Mouse (Mus musculus) monocyte, adult 5-6 weeks (primary cell): Measurements from ENCODE around the gene Plek2. TPM values are rescaled to one million over a fixed set of nuclear protein-coding genes. Genes with fewer than 3 reads are reported as not detected.

Experiments used
- ATAC-seq: fragments of 153-309, 156-312 bp; replicated peaks from 2 replicates; pipeline ENCODE4 v1.8.0; 2017; ENCODE audit warnings: mild to moderate bottlenecking; ENCODE audit not compliant: low TSS enrichment, insufficient number of reproducible peaks, severe bottlenecking, poor library complexity, low FRiP score
- total RNA-seq: library from RNA; stranded (forward); fragments of 200-1000, 200-491, 200-594 nt; gene quantifications from 3 replicates; pipeline ENCODE4 v1.2.3, GENCODE M21; 2017

The Plek2 gene
- total RNA-seq, 1 experiment from 2014 or later, result not detected

GRCm38 (mm10) chr12:78839906-78840305 lies 66.9 kb downstream of the Plek2 start:
- no peak for ATAC-seq

Other genes with a start within 250 kb of the Plek2 start
- gene Fam71d, start 215.4 kb downstream of the Plek2 start, total RNA-seq, result 2.4 TPM in 1 of 3 replicates, not detected in the others
- 13.7 to 57.8 TPM (median 16.3 TPM) in 3 replicates for gene Mpp5, start 158.1 kb downstream of the Plek2 start, total RNA-seq
- gene Atp6v1d, start 45.3 kb downstream of the Plek2 start, total RNA-seq, result 51.9 to 61.1 TPM (median 55.7 TPM) in 3 replicates
- 55.0 to 78.3 TPM (median 61.4 TPM) in 3 replicates for gene Eif2s1, start 45.1 kb downstream of the Plek2 start, total RNA-seq
- 47.0 to 75.7 TPM (median 65.1 TPM) in 3 replicates for gene Tmem229b, start 100.7 kb upstream of the Plek2 start, total RNA-seq
- 0.29 to 0.32 TPM in 2 of 3 replicates, not detected in the other for gene Plekhh1, start 122.2 kb upstream of the Plek2 start, total RNA-seq
- 8.3 to 19.9 TPM (median 8.3 TPM) in 3 replicates for gene Pigh, start 182.7 kb upstream of the Plek2 start, total RNA-seq
- not detected in 3 replicates for gene Arg2, start 223.8 kb upstream of the Plek2 start, total RNA-seq